Mouse (Mus musculus) lung, adult 18-20 months (tissue): ENCODE results near the gene Rftn2.

ENCODE experiments used
- DNase-seq, 2 experiments: peaks; one replicate each; pipeline ENCODE4 v3.0.0; 2022; ENCODE audit warnings: mixed read lengths in 2 of 2

Gene Rftn2

GRCm38 (mm10) chr1:55226011-55226857 is at the start of gene Rftn2:
Rftn2 (minus strand) TSS chr1:55226782.
- peak; percentile 21 for DNase-seq

GRCm38 (mm10) chr1:55265447-55265846 is 38.9 kb upstream of the Rftn2 start:
- DNase-seq: no peak

- no peak for DNase-seq
Observed at GRCm38 (mm10) chr1:55264385-55264784, 37.8 kb upstream of the Rftn2 start.

GRCm38 (mm10) chr1:55246374-55246773 is 19.8 kb upstream of the Rftn2 start:
- no peak for DNase-seq

GRCm38 (mm10) chr1:55239237-55239636 is 12.7 kb upstream of the Rftn2 start:
- peak in 1 of 2 experiments; percentile 39 for DNase-seq

GRCm38 (mm10) chr1:55238496-55238895 is 11.9 kb upstream of the Rftn2 start:
- no peak for DNase-seq

- DNase-seq: peak; percentile 12 to 18
Observed at GRCm38 (mm10) chr1:55237643-55238161, 11.1 kb upstream of the Rftn2 start.

GRCm38 (mm10) chr1:55236890-55237642 is 10.5 kb upstream of the Rftn2 start, which contains the start of gene Mars2:
Mars2 (plus strand) TSS chr1:55237177.
- peak; percentile 95 to 96 for DNase-seq

GRCm38 (mm10) chr1:55236487-55236886 is 9.9 kb upstream of the Rftn2 start:
- no peak for DNase-seq

- DNase-seq: no peak
Observed at GRCm38 (mm10) chr1:55234910-55235520, 8.4 kb upstream of the Rftn2 start.

- DNase-seq: no peak
Observed at GRCm38 (mm10) chr1:55228256-55228884, 1.8 kb upstream of the Rftn2 start.

GRCm38 (mm10) chr1:55227376-55227775 is 794 bp upstream of the Rftn2 start:
- no peak for DNase-seq

- DNase-seq: no peak
Observed at GRCm38 (mm10) chr1:55225398-55225797, 1.2 kb downstream of the Rftn2 start.

- no peak for DNase-seq
Observed at GRCm38 (mm10) chr1:55224111-55224510, 2.5 kb downstream of the Rftn2 start.

- DNase-seq: no peak
Observed at GRCm38 (mm10) chr1:55223026-55223425, 3.6 kb downstream of the Rftn2 start.

- peak; percentile 17 to 50 for DNase-seq
Observed at GRCm38 (mm10) chr1:55221352-55221751, 5.2 kb downstream of the Rftn2 start.

- peak; percentile 52 to 65 for DNase-seq
Observed at GRCm38 (mm10) chr1:55217191-55217590, 9.4 kb downstream of the Rftn2 start.

GRCm38 (mm10) chr1:55215185-55215813 is 11.3 kb downstream of the Rftn2 start:
- peak; percentile 41 to 53 for DNase-seq

GRCm38 (mm10) chr1:55213936-55214335 is 12.6 kb downstream of the Rftn2 start:
- no peak for DNase-seq

GRCm38 (mm10) chr1:55213475-55213874 is 13.1 kb downstream of the Rftn2 start:
- DNase-seq: peak; percentile 49 to 66

GRCm38 (mm10) chr1:55212771-55213170 is 13.8 kb downstream of the Rftn2 start:
- DNase-seq: no peak

- DNase-seq: no peak
Observed at GRCm38 (mm10) chr1:55211081-55211480, 15.5 kb downstream of the Rftn2 start.
